Mouse (Mus musculus) CH12.LX (cell line): ENCODE measurements around the gene Tmco4. TPM values are rescaled to one million over a fixed set of nuclear protein-coding genes. Genes with fewer than 3 reads are reported as not detected.
A peak's percentile ranks its signal among the peaks of the same experiment; 100 is the strongest.

Source experiments
- DNase-seq: peaks from one replicate; pipeline ENCODE4 v3.0.0-alpha.2; 2013; ENCODE audit errors: extremely low read depth
- H3K27ac ChIP-seq: 2 replicates; pipeline ENCODE4 v1.5.1; 2012; ENCODE audit warnings: low read depth, mild to moderate bottlenecking, control low read depth, moderate library complexity; ENCODE audit not compliant: insufficient read depth
- H3K27me3 ChIP-seq: replicated peaks from 2 replicates; pipeline ENCODE3; 2012; ENCODE audit warnings: inconsistent platforms
- H3K36me3 ChIP-seq, 2 experiments: replicated peaks in 1 of 2; 2 replicates each; pipeline versions ENCODE3 to v1.6.1; 2012; ENCODE audit warnings: inconsistent platforms in 1 of 2, low read length in 1 of 2, mild to moderate bottlenecking in 1 of 2, mixed read lengths in 1 of 2, moderate library complexity in 1 of 2; ENCODE audit not compliant: control insufficient read depth in 1 of 2, insufficient read depth in 1 of 2
- H3K4me1 ChIP-seq, 2 experiments: 2 replicates each; pipeline ENCODE4 v1.6.1; 2012; ENCODE audit warnings: inconsistent platforms in 1 of 2, moderate library complexity in 1 of 2; ENCODE audit not compliant: insufficient read depth in 2 of 2, control insufficient read depth in 1 of 2
- H3K4me2 ChIP-seq: 2 replicates; pipeline ENCODE4 v1.6.1; 2012; ENCODE audit warnings: low read depth, mild to moderate bottlenecking, control low read depth; ENCODE audit not compliant: poor library complexity, insufficient read depth, severe bottlenecking
- H3K4me3 ChIP-seq, 3 experiments: fragments of 150-350 bp in 1 of 3; sonication (generic) in 1 of 3; replicated peaks in 1 of 3; 2 replicates each; pipeline versions ENCODE3 to v1.5.1; 2011 to 2012; ENCODE audit warnings: low read depth in 2 of 3, low read length in 2 of 3, mild to moderate bottlenecking in 2 of 3, moderate library complexity in 2 of 3, control low read depth in 1 of 3, improper control_type of control experiment in 1 of 3, inconsistent platforms in 1 of 3, mixed read lengths in 1 of 3; ENCODE audit not compliant: poor library complexity in 1 of 3
- H3K79me2 ChIP-seq: replicated peaks from 2 replicates; pipeline ENCODE4 v1.6.1; 2012; ENCODE audit warnings: mild to moderate bottlenecking, moderate library complexity; ENCODE audit not compliant: control insufficient read depth, poor library complexity, insufficient read depth, severe bottlenecking; ENCODE audit errors: extremely low read depth
- H3K9ac ChIP-seq: 2 replicates; pipeline ENCODE4 v1.6.1; 2012; ENCODE audit warnings: low read depth, mild to moderate bottlenecking, control low read depth, moderate library complexity; ENCODE audit not compliant: insufficient read depth
- H3K9me3 ChIP-seq: replicated peaks from 2 replicates; pipeline ENCODE3; 2012; ENCODE audit warnings: low read length, inconsistent platforms, mixed read lengths
- CTCF ChIP-seq, 2 experiments: IDR thresholded peaks in 1 of 2; conservative IDR thresholded peaks in 1 of 2; 2 replicates each; pipeline ENCODE4 v1.5.1; 2011 to 2012; ENCODE audit warnings: low read depth in 2 of 2, low read length in 2 of 2, improper control_type of control experiment in 1 of 2, inconsistent platforms in 1 of 2, mild to moderate bottlenecking in 1 of 2, moderate library complexity in 1 of 2
- GABPA ChIP-seq: IDR thresholded peaks from 2 replicates; pipeline ENCODE4 v1.6.1; 2012; ENCODE audit warnings: low read depth, low read length, improper control_type of control experiment, inconsistent platforms; ENCODE audit not compliant: insufficient replicate concordance
- HCFC1 ChIP-seq: IDR thresholded peaks from 2 replicates; pipeline ENCODE4 v1.6.1; 2012; ENCODE audit warnings: low read depth, mild to moderate bottlenecking, inconsistent platforms, low read length, improper control_type of control experiment
- JUN ChIP-seq: IDR thresholded peaks from 2 replicates; pipeline ENCODE4 v1.6.1; 2011; ENCODE audit warnings: low read depth, mild to moderate bottlenecking, low read length, improper control_type of control experiment, moderate library complexity; ENCODE audit not compliant: insufficient read depth
- JUND ChIP-seq: conservative IDR thresholded peaks from 2 replicates; pipeline ENCODE4 v1.6.1; 2011; ENCODE audit warnings: low read depth, low read length, improper control_type of control experiment
- MAFK ChIP-seq: IDR thresholded peaks from 2 replicates; pipeline ENCODE4 v1.6.1; 2011; ENCODE audit warnings: low read length, improper control_type of control experiment; ENCODE audit not compliant: insufficient replicate concordance
- MAX ChIP-seq: IDR thresholded peaks from 2 replicates; pipeline ENCODE4 v1.6.1; 2011; ENCODE audit warnings: low read length, improper control_type of control experiment
- MXI1 ChIP-seq: IDR thresholded peaks from 2 replicates; pipeline ENCODE4 v1.6.1; 2011; ENCODE audit warnings: mild to moderate bottlenecking, low read depth, low read length, improper control_type of control experiment
- MYC ChIP-seq: IDR thresholded peaks from 2 replicates; pipeline ENCODE4 v1.6.1; 2011; ENCODE audit warnings: low read depth, mild to moderate bottlenecking, improper control_type of control experiment, low read length
- NELFE ChIP-seq: IDR thresholded peaks from 2 replicates; pipeline ENCODE4 v1.6.1; 2011; ENCODE audit warnings: low read depth, low read length, improper control_type of control experiment
- POLR2A ChIP-seq: IDR thresholded peaks from 2 replicates; pipeline ENCODE4 v1.6.1; 2011; ENCODE audit warnings: low read depth, mild to moderate bottlenecking, improper control_type of control experiment, low read length
- POLR2AphosphoS2 ChIP-seq: IDR thresholded peaks from 2 replicates; pipeline ENCODE4 v1.6.1; 2011; ENCODE audit warnings: low read depth, low read length, improper control_type of control experiment
- RAD21 ChIP-seq: IDR thresholded peaks from 2 replicates; pipeline ENCODE4 v1.6.1; 2011; ENCODE audit warnings: low read depth, mild to moderate bottlenecking, low read length, improper control_type of control experiment, moderate library complexity
- USF1 ChIP-seq: IDR thresholded peaks from 2 replicates; pipeline ENCODE4 v1.6.1; 2014; ENCODE audit warnings: low read depth, mild to moderate bottlenecking, inconsistent platforms, low read length, improper control_type of control experiment
- ZNF384 ChIP-seq: IDR thresholded peaks from 2 replicates; pipeline ENCODE4 v1.6.1; 2012; ENCODE audit warnings: low read depth, low read length, improper control_type of control experiment, inconsistent platforms
- dilution Hi-C: fragments of 300-500 bp; cut with MboI; formaldehyde crosslinking; loops from 2 replicates; pipeline ENCODE4 v1.14.3; 2020; ENCODE audit warnings: low sequenced_read_pairs; ENCODE audit not compliant: extremely low pct_unique_long_range_greater_than_20kb, extremely low pct_ligation_motif_present
- in situ Hi-C: fragments of 300-500 bp; cut with MboI; formaldehyde crosslinking; loops from 3 replicates; pipeline ENCODE4 v1.14.3; 2019; ENCODE audit warnings: low sequenced_read_pairs, low pct_ligation_motif_present, low pct_unique_long_range_greater_than_20kb, mixed read lengths
- polyA plus RNA-seq: library from polyadenylated mRNA; unstranded; fragments of >175 nt; gene quantifications from 2 replicates; pipeline ENCODE4 v1.2.1, GENCODE M21; 2012; ENCODE audit warnings: low read depth; ENCODE audit not compliant: insufficient read length
- total RNA-seq, 2 experiments: library from RNA; depleted of rRNA; stranded (reverse); fragments of 300-350 nt in 1 of 2; fragments of >200 nt in 1 of 2; gene quantifications; 2 replicates each; pipeline ENCODE4 v1.2.3; 2012 to 2014

Tmco4 gene
- total and polyA plus RNA-seq, 3 experiments: 20.3 to 22.2 (median 21.7) TPM

DNA sequence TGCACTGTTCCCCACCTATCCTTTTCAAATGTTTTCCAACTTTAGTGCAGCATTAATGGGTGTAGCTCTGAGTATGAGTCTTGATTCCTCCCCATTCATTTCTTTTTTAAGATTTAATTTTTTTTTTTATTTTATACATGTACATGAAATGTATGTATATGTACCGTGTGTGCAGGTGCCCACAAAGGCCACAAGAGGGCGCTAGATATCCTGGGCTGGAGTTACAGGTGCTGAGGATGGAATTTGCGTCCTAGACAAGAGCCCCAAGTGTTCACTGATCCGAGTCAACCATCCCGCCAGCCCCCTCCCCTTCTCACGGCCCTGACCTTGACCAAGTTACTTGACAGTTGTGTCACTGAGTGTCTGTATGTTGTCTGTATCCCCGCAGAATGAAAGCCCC lies 12.1 kb downstream of the Tmco4 start:
- Histone ChIP-seq H3K36me3 (peaks cover 17 to 78% of the 10 kb centered on the region in 2 experiments), H3K27me3 (no peaks in the 10 kb centered on the region), H3K9ac (no peak overlapping the region), H3K9me3 (no peaks in the 10 kb centered on the region), H3K4me3 (no peak overlapping the region), H3K27ac (no peak overlapping the region), H3K4me1 (peaks cover 0 to 4% of the 10 kb centered on the region in 2 experiments; a peak in 1 of 4 replicates), H3K4me2 (no peak overlapping the region), H3K79me2 (no peaks in the 10 kb centered on the region)
- in situ Hi-C loops: no loop called here
- dilution Hi-C loops: no loop called here
- DNase-seq: no peak
- TF ChIP-seq RAD21 (no peak), CTCF (conservative IDR thresholded peaks at IDR 0.05 in 1 of 2, IDR thresholded peaks at IDR 0.05 in 1 of 2; ENCODE audit: low read depth in 2 of 2, low read length in 2 of 2) (peak in 1 of 2 experiments; percentile 37; a peak in 2 of 4 replicates)

GRCm38 (mm10) chr4:138986280-138986679 lies 13.6 kb downstream of the Tmco4 start:
- dilution Hi-C loops: no loop called here

DNA sequence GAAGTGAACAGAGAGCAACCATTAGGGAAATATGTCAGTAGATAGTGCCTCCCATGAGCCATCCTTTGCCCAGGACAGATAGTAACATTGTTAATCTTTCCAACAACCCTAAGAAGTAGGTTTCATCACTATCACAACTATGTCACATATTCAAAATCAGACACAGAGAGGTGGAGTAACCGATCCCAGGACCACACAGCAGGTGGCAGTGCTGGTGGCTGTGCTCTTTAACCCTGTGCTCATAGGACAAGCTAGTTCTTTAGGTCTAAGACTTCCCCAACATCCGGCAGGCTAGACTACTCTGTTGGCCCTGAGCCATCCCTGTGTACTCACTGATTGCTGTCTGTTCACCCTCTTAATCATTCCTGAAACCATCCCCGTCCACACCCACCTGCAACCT lies 21.7 kb downstream of the Tmco4 start:
- no peaks in the 10 kb centered on the region for H3K9me3 ChIP-seq
- in situ Hi-C loops (no loop called here), dilution Hi-C loops (no loop called here)
- H3K9ac ChIP-seq: no peak overlapping the region
- H3K27ac ChIP-seq: no peak overlapping the region
- H3K4me3 ChIP-seq: no peak overlapping the region
- H3K79me2 ChIP-seq: no peaks in the 10 kb centered on the region
- no peaks in the 10 kb centered on the region for H3K27me3 ChIP-seq
- H3K4me1 ChIP-seq: peaks cover 0 to 3% of the 10 kb centered on the region in 2 experiments; a peak in 1 of 4 replicates
- peaks cover 65 to 95% of the 10 kb centered on the region in 2 experiments for H3K36me3 ChIP-seq
- no peak for DNase-seq
- peak in 1 of 2 experiments; percentile 4; a peak in 1 of 4 replicates for TF ChIP-seq CTCF (conservative IDR thresholded peaks at IDR 0.05 in 1 of 2, IDR thresholded peaks at IDR 0.05 in 1 of 2; ENCODE audit: low read depth in 2 of 2, low read length in 2 of 2)
- TF ChIP-seq POLR2AphosphoS2: no peak
- H3K4me2 ChIP-seq: no peak overlapping the region

More at GRCm38 (mm10) chr4:138986280-138986679, 13.6 kb downstream of the Tmco4 start:
- no peak overlapping the region for H3K4me3 ChIP-seq
- no peaks in the 10 kb centered on the region; a peak in 1 of 4 replicates for H3K4me1 ChIP-seq
- H3K36me3 ChIP-seq: peaks cover 30 to 83% of the 10 kb centered on the region in 2 experiments
- in situ Hi-C loops: no loop called here
- no peak for DNase-seq
- H3K79me2 ChIP-seq: no peaks in the 10 kb centered on the region
- H3K4me2 ChIP-seq: no peak overlapping the region
- H3K27ac ChIP-seq: no peak overlapping the region
- no peaks in the 10 kb centered on the region for H3K9me3 ChIP-seq
- H3K9ac ChIP-seq: no peak overlapping the region
- no peaks in the 10 kb centered on the region for H3K27me3 ChIP-seq
- TF ChIP-seq JUN (no peak), POLR2A (no peak), HCFC1 (no peak), MYC (no peak), MXI1 (no peak), JUND (no peak), MAX (no peak), NELFE (no peak), ZNF384 (no peak), USF1 (no peak), GABPA (no peak), MAFK (no peak)
